Mouse (Mus musculus) regulatory T cell (primary cell): Measurements from ENCODE around the gene Caskin1.

Experiments
- in situ Hi-C: fragments of 300-600 bp; cut with MboI, MseI; formaldehyde crosslinking; loops from one replicate; pipeline ENCODE4 v1.15.1; 2025; ENCODE audit warnings: high pct_unique_total_duplicates

Gene Caskin1

GRCm38 (mm10) chr17:24531064-24531463 is 42.7 kb downstream of the Caskin1 start:
- in situ Hi-C loops: no loop called here

DNA sequence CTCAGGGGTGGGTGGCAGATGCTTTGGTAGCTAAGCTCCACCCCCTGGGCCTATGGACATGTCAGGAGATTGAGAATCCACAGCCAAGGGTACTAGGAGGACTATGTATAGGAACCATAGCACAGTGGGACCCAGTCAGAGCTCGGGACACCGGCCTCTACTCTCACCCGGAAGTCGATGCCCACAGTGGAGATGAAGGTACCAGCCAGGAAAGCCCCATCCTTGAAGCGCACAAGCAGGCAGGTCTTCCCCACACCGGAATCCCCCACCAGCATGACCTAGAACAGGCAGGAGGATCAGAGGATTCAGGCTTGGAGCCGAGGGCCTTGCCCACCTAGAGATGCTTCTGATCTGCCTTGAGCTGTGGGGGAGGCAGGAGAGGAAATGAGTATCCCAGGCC is 43.6 kb downstream of the Caskin1 start:
- in situ Hi-C loops: no loop called here

GRCm38 (mm10) chr17:24533099-24533992 is 44.9 kb downstream of the Caskin1 start:
- in situ Hi-C loops: no loop called here

DNA sequence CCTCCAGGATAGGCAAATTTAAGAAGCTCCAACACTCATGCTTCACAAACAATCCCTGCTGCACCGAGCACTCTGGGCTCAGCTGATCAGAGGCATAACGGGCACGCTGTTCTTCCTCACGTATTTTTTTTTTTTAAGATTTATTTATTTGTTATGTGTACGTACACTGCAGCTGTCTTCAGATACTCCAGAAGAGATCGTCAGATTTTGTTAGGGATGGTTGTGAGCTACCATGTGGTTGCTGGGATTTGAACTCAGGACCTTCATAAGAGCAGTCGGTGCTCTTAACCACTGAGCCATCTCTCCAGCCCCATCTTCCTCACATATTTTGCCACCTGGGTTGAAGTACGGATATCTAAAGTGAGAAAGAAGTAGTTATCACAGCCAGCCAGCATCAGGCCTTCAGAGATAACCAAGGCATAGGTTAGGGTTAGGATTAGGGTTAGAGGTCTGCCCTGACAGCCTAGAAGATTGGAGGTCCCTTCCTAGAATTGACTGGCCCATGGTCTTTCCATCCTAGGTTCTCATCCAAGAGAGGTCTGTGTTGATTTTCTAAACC is 45.8 kb downstream of the Caskin1 start, which contains the start of gene Rab26:
Gene Rab26, minus strand, starts transcription at position 51 of the 559 bp plus-strand sequence.
- in situ Hi-C loops: no loop called here

DNA sequence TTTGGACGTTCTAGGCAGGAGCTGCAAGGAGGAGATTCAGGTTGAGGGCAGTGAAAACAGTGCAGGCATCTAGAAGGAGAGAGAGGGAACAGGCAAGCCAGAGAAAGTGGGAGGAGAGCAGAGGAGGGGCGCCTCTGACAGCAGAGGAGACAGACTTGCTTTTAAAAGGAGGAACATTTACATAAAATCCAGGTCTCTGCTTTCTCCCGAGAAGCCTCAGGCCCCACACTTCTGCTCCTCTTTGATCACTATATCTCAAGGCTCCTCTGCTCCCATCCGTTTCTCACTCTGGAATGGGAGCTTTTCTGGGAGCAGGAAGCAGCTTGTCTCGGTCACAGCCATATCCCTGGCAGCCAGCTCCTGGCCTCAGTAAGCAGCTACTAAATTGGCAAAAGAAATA is 46.9 kb downstream of the Caskin1 start:
- in situ Hi-C loops: no loop called here

- in situ Hi-C loops: no loop called here
These were observed 49.1 kb downstream of the Caskin1 start for GRCm38 (mm10) chr17:24537536-24537935.

DNA sequence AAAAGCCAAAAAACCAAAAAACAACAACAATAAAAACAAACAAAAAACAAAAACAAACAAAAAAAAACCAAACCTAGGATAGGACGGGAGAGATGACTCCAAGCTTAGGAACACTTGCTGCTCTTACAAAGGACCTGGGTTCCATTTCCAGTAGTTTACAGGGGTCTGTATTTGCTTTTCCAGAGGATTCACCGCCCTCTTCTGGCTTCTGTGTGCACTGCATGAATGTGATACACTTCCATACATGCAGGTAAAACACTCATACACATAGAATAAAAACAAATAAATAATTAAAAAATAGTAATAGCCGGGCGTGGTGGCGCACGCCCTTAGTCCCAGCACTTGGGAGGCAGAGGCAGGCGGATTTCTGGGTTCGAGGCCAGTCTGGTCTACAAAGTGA is 50.5 kb downstream of the Caskin1 start:
- in situ Hi-C loops: no loop called here

- in situ Hi-C loops: no loop called here
These were observed 52.0 kb downstream of the Caskin1 start for GRCm38 (mm10) chr17:24540375-24540774.

DNA sequence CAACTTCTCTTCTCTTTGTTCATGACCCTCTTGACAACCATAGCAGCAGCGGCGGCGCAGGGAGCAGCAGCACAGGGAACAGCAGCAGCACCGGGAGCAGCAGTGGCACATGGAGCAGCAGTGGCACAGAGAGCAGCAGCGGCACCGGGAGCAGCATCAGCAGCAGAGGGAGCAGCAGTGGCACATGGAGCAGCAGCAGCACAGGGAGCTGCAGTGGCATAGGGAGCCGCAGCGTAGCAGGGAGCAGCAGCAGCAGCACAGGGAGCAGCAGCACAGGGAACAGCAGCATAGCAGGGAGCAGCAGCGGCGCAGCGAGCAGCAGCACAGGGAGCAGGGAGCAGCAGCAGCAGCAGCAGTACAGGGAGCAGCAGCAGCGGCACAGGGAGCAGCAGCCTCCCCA is 56.2 kb downstream of the Caskin1 start:
- in situ Hi-C loops: no loop called here

- in situ Hi-C loops: no loop called here
These were observed 56.8 kb downstream of the Caskin1 start for GRCm38 (mm10) chr17:24545247-24545646.

DNA sequence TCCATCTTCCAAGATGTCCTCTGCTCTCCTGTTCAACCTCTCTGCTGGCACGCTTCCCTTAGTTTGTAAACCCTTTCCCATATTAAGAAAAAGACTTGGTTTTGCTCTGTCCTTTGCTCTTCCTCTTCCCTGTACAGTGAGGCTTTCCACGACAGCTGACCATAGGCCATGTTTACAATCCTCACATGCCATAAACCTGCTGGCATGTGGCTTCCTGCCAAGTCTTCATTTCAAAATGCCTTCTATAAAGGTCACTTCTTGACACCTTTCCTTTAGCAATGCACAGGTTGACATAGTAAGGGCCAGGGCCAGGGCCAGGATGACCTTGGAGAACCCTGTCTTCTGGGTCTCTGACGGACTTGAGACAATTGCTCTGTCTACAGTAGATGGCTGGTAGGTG is 57.8 kb downstream of the Caskin1 start:
- in situ Hi-C loops: no loop called here

GRCm38 (mm10) chr17:24548435-24548834 is 60.0 kb downstream of the Caskin1 start:
- in situ Hi-C loops: no loop called here

DNA sequence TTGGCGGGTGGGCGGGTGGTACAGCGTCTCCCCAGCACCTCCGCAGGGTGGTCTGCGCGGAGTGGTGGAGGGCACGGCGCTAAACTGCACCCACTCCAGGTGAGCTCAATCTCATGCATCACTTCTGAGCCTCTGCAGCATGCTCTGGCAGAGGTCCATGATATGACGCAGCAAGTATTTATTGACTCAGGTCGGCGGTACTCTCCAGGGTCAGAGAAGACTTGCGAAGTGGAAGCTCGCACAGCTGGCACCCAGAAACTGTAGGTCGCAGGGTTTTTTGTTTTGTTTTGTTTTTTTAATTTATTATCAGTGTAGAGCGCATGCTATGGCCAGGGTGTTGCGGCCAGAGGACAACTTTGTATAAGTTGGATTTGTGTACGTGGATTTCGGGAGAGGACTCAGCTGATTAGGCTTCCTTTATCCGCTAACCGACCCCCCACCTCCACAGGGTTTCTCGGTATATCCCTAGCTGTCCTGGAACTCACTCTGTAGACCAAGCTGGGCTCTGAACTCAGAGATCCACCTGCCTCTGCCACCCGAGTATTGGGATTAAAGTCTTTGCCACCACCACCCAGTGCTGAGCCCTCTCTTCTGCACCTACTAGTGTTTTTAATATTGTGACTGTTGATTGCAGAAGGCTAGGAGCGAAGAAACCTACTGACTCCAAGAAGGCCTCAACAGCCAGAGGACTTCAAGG is 60.7 kb downstream of the Caskin1 start:
- in situ Hi-C loops: no loop called here

- in situ Hi-C loops: no loop called here
These were observed 61.4 kb downstream of the Caskin1 start, which contains the start of gene Pkd1 for GRCm38 (mm10) chr17:24549618-24550415. Pkd1 (plus strand) TSS chr17:24549834.

GRCm38 (mm10) chr17:24550416-24551049 is 62.1 kb downstream of the Caskin1 start:
- in situ Hi-C loops: no loop called here

- in situ Hi-C loops: no loop called here
These were observed 62.6 kb downstream of the Caskin1 start for GRCm38 (mm10) chr17:24551050-24551444.

DNA sequence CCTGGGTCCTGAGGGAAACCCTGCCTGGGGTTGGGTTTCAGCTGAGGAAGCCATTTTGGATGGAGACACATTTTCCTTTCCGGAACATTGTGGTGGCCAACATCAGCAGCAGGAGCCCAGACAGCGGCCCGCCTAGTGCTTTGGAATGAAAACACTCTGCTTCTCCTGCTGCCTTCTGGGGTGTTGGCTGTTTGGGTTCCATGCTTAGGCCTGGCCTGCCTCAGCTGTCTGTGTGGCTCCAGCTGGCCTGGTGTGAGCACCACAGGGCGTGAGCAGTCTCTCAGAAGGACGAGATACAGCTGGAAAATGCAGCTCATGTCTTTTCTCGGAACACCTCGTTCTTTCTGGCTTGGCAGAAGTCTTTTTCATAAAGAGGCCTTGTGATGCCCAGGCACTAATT is 68.7 kb downstream of the Caskin1 start:
- in situ Hi-C loops: no loop called here
